Mouse (Mus musculus) forelimb bud, embryonic 11.5 days (tissue): ENCODE data around the gene Trpv6.

Experiments used
- DNase-seq: peaks from one replicate; pipeline ENCODE4 v3.0.0-alpha.2; 2012; ENCODE audit warnings: low read depth, low spot score

Trpv6 gene

DNA sequence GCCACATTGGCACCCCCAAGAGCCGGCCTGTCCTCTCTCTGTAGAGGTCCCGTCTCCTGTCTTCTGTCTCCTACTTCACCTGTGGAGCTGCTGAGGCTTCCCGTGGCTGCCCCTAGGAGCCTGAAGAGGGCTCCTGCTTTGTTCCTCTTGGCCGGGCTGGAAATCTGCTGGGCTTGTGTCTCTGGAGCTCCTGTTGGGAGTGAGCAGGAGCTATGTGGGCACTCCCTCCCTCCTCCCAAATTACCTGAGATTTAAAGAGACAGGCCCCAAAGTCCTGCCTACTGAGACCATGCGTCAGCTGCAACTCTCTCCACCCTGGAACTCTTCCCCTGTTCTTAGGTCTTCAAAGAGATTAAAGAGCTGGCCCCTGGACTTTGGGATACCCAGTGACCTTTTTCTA, at the start of gene Trpv6:
Trpv6 (minus strand) TSS at position 228 of the 400 bp plus-strand sequence.
- no peak for DNase-seq

DNA sequence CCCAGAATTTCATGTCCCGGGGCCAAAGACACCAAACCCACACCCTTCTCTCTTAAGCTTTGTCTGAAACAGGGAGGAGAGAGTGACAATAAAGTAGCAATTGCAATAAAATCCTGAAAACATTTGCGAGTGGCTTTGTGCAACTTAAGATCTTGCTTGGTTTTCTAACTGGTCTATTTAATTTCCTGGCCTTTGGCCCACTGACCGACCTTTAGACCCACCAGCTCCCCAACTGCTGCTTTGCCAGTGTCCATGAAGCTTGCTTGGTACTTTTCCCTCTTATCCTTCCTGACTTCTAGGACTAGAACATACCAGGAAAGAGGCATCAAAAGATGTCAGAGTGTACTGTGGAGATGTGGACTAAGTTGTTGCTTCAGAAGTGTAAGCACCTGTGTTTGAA, 49.4 kb upstream of the Trpv6 start:
- DNase-seq: no peak

DNA sequence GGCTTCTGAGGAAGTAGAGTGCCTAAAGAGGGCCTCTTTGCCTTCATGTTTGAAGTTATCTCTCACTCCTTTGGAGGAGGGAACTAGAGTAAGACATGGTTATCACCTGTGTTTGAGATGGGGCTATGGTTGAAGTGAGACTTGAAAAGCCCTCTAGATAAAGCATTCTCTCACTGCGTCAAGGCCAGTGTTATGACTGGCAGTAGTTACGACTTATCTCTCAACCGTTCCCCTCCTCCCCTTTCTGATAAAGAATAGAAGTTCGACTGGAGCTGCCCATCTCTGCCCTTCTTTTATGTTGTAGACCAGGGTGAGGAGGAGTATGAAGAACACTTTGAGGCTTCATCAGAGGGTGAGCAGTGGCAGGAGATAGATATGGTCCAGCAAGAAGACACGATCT, 48.7 kb upstream of the Trpv6 start:
- DNase-seq: no peak

DNA sequence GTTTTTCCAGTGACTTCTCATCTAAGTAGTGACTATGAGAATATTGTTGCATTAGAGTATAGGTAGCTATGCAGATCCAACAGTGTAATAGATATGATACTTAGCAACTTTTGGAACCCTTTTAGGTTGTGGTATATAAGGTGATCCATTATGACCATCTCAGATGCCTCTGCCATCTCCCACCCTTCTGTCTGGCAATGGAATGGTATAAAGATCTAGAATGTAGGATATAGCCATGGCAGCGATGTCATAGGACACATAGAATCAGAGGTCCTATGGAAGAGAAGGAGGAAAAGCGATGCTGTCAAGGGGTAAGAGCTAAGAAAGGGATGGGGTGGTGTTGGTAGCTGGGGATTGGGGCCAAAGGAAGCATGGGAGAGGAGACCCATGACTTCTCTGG, 47.9 kb upstream of the Trpv6 start, which contains the start of gene Llcfc1:
Llcfc1 (plus strand) TSS at position 301 of the 400 bp plus-strand sequence.
- no peak for DNase-seq

DNA sequence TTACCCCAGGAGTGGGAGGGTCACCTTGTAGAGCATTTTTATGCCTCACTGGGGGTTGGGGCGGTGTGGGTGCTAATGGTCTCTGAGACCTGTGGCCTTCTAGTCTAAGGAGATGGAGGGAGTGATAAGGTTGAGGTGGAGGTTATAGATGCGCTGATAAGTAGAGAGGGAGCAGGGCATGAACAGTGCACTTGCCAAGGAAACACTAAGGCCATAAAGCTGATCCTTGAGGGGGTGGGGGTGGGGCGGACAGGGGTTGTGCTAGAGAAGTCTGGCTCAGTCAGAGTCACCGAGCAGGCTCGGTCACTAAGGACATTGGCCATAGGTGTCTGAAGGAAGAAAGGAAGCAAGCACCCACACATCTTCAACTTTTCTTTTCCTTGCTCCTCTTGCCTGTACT, 45.5 kb upstream of the Trpv6 start:
- DNase-seq: no peak

DNA sequence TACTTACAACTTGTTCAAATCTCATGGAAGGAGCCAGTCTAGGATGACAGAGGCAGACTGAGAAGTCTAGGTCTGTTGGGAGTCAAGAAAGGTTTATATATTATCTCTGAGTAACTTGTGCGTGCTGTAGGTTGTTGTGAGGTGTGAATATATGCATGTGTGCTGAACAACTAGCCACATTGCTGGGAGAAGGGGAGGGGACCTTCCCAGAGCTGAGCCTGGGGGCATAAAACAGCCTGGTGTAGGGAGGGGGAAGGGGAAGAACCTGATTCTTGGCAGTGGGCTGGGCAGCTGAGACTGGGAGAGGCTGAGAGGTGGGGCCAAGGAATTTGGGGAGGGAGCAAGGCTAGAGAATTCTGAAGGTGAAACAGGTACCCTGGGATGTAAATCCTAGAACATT, 44.5 kb upstream of the Trpv6 start, which contains the start of gene Trpv5:
Trpv5 (minus strand) TSS at position 101 of the 400 bp plus-strand sequence.
- no peak for DNase-seq

DNA sequence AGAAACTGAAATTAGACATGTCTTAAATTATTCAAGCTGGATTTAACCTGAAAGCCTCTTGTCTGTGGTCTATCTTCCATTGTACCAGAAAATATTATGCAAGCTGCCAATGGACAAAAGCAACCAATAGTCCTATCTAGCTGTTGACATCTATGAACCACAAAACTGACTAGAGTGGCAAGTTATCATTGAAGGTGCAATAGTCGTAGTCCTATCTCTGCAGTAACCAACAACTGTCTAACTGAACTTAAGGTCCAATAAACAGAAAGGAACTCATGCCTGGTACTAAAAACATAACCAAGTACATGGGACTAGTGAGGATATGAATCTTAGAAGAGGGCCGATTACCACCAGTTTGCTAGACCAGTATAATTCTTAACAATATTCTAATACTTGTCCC, 40.3 kb upstream of the Trpv6 start:
- no peak for DNase-seq

DNA sequence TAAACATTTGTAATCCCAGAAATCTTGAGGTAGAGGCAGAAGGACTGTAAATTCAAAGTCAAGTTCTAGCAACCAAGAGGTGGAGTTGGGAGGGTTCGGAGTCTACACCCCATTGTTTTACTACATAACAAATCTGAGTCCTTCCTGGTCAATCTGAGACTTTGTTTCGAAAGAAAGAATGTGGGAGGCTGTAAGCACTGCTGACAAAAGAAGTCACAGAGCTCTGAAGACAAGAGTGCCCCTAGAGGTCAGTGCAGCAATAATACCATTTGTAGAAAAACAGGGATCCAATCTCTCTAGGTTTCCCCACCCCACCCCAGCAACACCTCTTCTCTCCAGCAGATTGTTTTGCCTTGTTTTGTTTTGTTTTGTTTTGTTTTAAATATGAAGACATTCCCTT, 26.1 kb upstream of the Trpv6 start:
- no peak for DNase-seq

DNA sequence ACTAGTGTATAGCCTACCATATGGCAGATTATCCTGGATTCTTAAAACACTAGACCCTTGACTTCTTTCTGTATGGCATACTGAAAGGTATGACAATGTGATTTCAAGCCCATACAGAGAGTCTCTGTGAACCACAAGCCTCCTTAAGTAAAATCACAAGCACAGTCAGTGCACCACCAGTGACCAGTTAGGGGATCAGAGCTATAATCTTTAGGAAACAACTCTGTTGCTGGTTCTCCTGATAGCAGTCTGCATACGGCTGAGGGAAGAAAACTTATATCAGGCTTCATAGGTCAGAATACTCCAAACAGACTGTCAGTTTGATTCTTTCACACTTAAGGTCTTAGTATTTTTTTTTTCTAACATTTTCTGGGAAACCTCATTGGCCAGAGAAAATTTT, 22.3 kb upstream of the Trpv6 start:
- no peak for DNase-seq

DNA sequence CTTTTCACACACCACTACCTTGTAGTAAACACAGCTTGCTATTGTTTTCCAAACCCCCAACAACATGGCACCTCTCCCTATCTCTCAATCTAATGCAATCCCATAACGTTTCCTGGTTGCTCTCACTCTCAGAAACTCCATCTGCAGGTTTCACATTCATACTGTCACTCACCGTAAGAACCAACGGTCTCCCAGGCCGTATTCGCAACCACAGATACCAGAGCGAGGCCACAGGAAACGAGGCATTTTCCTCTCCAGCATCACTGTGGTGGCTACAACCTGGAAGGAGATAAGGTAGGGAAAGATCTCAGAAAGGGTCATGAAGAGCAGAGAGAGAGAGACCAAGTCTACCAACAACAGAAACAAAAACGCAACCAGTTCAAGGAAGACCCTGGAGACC, 18.4 kb upstream of the Trpv6 start:
- DNase-seq: no peak

DNA sequence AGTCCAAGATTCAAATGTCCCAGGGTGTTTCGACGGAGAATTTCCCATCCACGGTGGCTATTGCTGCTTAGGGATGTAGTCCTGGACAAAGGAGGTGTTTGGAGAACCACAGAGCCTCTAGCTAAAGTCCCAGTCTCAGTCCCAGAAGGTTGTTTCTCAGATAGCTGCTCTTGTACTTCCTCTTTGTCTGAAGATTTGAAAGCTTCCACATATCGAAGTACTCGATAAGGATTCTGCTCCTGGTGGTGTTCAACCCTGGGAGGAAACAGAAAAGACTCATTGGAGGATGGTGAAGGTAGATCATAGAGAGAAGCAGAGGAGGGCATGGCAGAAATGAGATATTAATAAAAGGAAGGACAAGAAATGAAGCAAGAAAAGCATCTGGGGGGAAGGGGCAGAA, 17.0 kb upstream of the Trpv6 start:
- DNase-seq: no peak

DNA sequence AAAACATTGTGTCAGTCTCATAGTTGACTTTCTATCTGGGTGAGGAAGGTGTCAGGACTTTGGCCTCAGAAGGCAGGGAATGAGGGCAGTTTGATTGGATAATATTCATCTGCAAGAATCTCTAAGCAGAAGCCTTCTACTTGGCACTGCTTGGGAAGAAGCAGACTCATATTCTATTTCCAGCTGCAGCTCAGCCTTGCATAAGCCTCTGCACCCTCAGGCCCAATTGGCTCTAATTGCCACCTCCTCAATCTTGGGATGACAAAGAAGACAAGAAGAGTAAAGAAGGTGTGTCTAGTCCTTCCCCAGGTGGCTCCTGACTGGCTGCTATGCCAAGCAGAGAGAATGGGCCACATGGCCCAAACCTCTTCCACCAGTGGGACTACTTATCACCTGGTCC, 10.5 kb upstream of the Trpv6 start:
- no peak for DNase-seq

DNA sequence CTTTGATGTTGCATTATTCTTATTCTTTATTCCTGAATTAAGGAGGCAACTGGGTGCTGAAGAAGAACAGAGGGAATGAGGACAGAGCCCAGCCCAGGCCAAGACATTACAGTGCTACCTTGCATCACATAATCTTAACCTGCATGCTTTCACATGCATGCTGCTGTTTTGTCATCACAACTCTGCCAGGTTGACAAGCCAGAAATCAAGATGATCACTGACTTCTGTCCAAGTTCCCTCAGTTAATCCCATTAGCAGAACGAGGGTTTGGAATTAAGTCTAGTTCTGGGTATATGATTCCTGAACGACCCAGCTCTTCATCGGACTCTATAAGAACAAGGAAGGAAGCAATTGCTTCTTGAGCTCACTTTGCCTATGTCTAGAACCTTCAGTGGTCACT, 10.0 kb upstream of the Trpv6 start:
- no peak for DNase-seq

DNA sequence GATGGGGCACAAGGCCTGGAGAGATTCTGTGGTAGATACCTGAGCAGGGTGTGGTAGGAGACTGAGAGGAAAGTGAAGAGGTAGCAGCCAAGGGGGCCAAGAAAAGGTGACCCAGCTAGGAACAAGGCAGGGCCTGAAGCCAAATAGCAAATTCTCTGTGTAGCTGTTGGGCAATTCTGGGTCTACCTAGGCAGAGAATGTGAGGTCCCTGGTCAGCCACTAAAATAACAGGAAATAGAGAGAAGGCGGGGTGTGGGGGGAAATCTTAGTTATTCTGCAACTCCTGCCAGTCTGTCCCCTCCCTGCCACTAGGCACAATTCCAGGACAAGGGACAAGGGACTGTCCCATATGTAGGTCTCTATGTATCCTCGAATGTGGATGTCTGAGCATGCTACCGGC, 7.0 kb upstream of the Trpv6 start:
- no peak for DNase-seq

DNA sequence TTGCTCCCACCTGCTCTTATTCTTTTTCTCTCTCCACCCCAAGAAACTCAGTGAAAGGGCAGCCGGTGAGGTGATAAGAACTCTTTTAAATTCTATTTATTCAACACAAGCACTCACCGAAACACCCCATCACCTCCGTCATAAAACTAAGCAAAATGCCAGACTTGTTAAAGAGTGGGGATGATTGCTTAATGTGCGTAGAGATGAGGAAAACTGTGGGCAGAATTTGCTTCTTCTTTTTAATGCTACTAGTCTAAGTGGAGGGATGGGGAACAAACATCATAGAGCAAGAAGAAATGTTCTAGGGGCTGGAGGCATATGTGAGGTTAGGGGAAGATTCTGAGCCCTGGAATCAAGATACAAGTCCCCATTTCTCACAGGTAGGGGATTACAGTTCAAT, 6.6 kb upstream of the Trpv6 start:
- no peak for DNase-seq

DNA sequence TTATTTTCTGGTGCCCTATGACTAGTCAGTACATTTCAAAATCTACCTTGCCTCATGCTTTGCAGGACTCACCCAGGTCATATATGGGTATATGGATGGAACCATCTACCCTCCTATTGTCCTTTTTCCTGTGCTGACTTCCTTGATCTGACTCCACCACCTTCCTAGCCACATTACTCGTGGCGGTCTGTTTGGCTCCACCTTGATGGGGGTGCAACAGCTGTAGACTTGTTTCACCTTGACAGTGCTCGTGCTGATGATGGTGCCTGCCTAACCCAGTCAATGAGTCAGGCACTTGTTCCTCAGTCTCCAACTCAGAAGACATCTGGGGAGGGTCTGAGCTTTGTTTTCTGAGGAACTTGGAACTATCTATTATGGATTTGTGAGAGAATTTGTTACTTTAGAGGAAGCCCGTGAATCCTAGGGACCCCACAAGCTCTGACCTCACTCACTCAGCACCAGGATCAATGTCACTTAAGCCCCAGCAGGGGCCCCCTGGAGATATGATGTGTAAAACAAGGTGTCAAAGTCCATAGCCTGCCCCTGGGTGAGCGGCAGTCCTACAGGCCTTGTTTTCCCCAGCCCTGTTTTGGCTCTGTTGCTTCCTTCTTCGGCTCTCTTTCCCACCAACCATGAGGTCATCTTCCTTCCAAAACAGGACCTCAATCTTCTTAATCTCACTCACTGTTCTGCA, 5.1 kb upstream of the Trpv6 start:
- DNase-seq: no peak

DNA sequence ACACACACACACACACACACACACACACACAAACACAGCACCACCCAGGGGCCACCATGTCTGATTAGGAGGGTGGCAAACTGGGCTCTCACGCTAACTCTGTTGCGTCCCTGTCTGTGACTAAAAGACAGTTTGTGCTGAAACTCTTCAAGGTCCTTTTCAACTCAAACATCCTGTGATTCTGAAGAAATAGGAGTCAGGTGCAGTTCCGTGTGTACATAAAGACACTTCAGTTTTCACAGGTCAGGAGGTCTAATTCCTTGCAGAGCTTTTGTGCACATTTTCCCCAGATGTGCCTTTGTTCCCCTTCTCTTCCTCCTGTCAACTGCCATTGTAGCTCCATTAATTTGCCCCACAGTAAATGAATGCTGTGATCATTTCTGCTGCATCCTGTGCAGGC, 4.2 kb upstream of the Trpv6 start:
- DNase-seq: no peak

DNA sequence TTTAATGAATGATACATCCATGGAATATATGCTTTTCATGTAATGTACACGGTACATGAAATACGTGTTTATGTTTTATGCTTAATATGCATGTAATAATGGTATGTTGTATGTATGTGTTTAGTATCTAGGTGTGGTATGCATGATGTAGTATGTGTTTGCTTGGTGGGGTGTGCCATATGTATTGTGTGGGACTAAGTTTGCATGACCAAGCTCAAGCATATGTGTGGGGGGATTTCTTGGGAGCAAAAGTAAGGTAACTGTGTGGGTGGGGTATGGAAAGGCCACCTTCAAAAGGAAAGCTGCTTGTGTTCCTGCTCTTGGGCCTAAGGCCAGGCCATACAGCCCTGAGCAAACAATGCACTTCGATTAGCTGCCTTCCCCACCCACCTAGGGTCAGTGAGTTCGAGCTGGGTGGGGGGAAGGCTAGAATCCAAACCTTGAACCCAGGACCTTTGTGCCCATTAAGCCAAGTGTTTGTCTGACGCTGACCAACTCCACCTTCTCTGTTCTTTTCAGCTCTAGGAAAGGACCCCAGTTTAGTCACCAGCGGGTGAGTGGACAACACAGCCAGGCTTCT, 1.8 kb upstream of the Trpv6 start:
- DNase-seq: no peak

DNA sequence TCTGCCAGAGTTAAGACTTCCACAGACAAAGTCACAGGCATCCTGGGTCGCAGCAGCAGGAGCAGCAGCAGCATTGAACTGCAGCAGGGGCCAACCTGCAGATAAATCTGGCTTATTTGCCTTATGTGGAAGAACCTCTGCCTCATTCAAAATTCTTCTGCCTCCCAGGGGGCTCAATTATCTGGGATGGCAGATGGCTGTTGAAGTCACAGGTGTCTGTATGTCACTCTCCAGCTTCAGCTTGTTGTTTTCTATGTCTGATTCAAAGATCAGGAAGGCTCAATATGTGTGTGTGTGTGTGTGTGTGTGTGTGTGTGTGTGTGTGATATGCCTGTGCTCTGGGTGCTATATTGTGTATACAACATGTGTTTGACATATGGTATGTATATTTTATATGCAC, 1.2 kb upstream of the Trpv6 start:
- DNase-seq: no peak

DNA sequence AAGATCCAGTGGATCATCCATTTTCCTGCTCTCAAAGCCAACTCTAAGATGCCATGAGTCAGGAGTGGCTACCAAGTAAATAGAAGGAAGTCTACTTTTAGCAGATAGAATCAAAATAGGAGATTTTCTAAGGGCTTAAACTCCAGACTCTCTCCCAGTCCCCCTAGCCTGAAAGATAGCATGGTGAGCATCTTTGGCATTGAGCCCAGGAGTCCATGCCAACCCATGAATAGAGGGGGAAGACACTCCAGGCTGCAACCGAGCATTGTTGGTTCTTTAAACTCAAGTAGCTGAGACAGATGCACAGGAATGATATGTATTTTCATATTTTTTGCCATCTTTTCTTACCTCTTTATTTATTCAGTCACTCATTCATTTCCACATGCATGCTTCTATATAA, 994 bp downstream of the Trpv6 start:
- no peak for DNase-seq

DNA sequence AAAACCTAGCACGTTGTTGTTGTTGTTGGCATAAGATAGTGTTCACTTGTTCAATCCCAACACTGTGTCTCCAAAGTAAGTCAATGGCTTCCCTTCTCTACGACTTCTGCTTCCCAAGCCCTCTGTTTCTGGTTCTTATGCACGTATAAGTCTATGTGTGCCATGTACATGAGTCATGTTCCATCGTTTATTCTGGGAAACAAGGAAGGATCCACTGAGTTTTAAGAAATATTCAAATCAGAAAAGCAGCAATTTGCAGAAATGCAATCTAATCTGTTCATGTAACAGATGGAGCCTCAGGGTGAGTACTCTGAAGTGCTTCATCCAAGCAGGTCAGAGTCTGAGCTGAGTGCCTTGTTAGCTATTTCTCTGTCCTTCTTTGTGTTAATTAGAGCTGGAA, 4.7 kb downstream of the Trpv6 start:
- DNase-seq: no peak

DNA sequence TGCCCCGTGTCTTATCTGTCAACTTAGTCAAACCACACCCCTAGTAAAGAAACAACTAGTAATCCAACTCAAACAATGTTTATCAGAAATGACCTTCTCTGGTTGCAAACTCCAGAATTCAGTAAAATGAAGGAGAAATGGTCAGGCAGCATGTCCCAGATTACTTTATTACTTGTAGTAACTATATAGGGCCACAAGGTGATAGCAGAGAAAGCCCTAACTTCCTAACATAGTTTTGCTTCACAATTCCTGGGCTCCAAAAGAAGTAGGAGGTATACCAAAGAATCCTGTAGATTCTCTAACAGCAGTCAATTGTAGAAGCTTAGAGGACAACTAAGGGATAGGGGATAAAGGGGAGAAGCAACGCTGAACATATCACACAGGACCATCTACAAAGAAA, 5.4 kb downstream of the Trpv6 start:
- DNase-seq: no peak

DNA sequence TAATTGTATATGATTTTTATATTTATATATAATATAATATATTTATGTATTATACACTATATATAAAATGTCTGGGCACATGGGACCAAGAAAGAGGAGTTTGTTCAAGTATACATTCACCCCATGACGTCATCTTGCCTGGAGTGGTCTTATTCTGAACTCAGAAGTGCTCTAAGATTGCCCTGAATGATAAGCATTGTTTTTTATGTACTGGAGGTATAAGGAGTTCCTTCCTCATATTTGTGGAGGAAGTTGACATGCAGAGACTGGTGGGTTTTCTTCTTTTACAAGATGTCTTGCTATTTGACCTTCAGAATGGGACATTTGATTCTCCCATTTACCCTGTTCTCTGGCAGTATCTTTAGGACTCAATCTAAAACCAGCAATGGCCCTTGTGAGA, 8.0 kb downstream of the Trpv6 start:
- DNase-seq: no peak

DNA sequence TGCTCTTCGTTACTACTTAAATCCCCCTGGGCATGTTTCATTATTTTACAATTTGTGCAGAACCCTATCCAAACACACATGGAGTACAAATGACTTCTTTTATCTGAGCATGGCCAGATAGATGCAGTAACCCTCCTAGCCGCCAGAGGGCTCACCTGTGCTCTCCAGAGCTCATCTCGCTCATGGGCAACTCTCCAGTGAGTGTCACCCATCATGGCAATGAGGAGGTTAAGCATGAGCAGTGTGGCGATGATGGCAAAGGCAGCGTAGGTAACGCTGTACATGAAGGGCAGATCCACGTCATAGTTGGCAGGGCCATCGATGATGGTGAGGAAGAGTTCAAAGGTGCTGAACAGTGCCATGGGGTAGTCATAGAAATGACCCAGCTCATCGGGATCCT, 13.5 kb downstream of the Trpv6 start:
- DNase-seq: no peak
